Mouse (Mus musculus): Measurements from ENCODE around the gene Fam3b. TPM values are rescaled to one million over a fixed set of nuclear protein-coding genes. Genes with fewer than 3 reads are reported as not detected.

The Fam3b gene
- not detected for total RNA-seq (2021)

DNA sequence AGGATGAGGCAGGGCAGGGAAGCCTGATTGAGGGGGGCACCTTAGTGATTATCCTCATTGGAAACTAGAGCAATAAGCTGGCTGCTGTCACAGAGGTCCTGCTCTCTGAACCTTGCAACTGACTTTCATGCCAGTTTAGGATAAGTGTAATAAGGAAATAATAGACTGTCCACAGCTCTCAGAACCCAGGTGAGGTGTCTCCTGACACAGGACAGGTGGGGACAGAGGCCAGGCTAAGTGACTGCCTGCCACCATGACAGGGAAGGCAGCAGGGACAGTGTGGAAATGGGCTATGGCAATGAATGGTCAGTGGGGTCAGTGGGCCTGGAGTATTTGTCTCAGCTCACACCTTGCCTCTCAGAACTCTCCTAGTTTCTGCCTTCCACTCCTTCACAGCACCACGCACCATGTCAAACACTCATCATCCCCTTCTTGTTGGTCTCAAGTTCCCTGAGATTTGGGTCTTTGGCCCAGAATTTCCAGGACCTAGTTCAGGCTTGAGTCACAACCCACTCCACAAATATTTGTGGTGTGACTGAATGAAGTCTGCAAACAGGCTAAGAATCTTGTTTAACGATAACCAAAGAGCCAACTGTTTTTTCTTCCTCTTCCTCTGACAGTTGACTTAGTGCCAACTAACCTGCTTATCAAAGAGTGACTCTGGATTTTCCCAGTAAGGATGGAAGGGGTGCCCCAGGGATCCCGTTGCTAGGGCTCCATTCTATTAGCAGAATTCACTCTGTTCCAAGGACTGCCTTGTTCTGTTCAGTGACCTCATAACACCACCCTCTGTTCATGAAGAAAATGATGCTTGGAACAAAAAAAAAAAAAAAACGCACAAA, at the start of gene Fam3b:
Gene Fam3b (minus strand): TSS at position 718 of the 842 bp plus-strand sequence.
- intact Hi-C loops (cut with DNase I): no loop called here

GRCm38 (mm10) chr16:97544340-97544739, 29.7 kb upstream of the Fam3b start:
- intact Hi-C loops (cut with DNase I): no loop called here
- DNase-seq (ENCODE audit: low spot score in 2 of 2): no peak

More for the DNA sequence above, at the start of gene Fam3b:
- DNase-seq (ENCODE audit: low spot score in 2 of 2): no peak

GRCm38 (mm10) chr16:97536859-97537258, 22.2 kb upstream of the Fam3b start:
- intact Hi-C loops (cut with DNase I): no loop called here
- DNase-seq (ENCODE audit: low spot score in 2 of 2): no peak

- intact Hi-C loops (cut with DNase I): no loop called here
- DNase-seq (ENCODE audit: low spot score in 2 of 2): peak; percentile 40 to 68
Measured at GRCm38 (mm10) chr16:97535808-97536413, 21.3 kb upstream of the Fam3b start.

DNA sequence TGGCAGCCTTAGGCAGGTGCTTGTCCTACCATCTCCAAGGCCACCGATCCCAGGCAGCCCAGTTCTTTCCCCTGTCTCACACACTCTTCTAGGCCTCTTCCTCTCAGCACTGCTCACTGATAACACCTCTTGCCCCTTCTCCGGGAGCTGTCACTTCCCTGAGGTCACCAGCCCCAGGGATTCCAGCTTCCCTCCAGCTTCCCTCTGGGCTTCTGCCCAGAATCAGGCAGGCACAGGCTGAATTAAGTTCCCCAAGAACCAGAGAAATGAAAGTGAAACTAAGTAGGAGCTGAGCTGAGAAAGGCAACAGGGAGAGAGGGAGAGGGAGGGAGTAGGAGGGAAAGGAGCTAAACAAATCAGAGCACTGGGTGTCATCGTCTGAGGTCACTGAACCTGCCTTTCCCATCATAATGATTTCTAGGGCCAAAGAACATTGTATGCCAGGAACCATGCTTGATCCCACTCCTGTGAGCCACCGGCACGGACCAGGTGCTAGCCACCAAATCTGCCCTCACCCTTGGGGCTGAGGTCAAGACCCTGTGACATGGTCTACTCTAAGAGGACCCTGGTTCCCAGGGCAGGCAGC, 20.4 kb upstream of the Fam3b start:
- peak; percentile 16 to 59 for DNase-seq (ENCODE audit: low spot score in 2 of 2)
- intact Hi-C loops (cut with DNase I): no loop called here

DNA sequence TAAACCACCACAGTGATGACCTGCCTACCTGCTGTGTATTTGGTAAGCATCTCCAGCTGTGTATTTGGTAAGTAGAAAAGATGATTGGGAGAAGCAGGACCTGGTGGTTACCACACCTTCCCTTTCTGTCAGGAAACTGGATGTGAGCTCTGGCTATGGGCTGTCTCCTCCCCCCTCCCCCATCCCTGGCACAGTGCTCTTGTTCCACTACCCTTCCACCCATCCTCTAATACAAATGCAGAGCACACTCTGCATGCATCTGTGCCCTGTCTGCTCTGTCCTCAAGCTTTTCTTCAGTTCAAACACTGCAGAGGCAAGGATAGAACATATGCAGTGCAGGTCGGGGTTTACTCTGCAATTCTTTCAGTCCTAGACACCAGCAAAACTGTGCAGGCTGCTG, 19.8 kb upstream of the Fam3b start:
- no peak for DNase-seq (ENCODE audit: low spot score in 2 of 2)
- intact Hi-C loops (cut with DNase I): no loop called here

- no peak for DNase-seq (ENCODE audit: low spot score in 2 of 2)
- intact Hi-C loops (cut with DNase I): no loop called here
Measured at GRCm38 (mm10) chr16:97533751-97534150, 19.1 kb upstream of the Fam3b start.

DNA sequence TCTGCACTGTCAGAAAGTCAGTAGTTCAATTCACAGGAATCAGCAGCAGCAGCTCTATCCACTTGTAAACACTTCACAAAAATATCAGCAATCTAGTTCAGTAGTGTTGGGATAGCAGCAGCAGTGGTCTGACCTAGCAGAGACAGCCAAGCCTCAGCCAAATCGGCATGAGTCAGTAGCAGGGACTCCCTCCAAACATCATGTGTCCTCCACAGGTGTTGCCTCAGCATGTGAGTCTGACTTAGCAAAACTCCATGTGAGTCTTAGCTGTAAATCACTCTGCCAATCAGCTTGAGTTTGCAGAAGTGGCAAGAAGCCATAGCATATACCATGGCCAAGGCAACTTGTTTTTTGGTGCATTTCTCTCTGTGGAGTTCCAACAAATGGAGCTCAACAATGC, 18.5 kb upstream of the Fam3b start:
- intact Hi-C loops (cut with DNase I): no loop called here
- DNase-seq (ENCODE audit: low spot score in 2 of 2): no peak

GRCm38 (mm10) chr16:97529241-97529640, 14.6 kb upstream of the Fam3b start:
- no peak for DNase-seq (ENCODE audit: low spot score in 2 of 2)
- intact Hi-C loops (cut with DNase I): no loop called here

GRCm38 (mm10) chr16:97523024-97523423, 8.4 kb upstream of the Fam3b start:
- intact Hi-C loops (cut with DNase I): no loop called here
- peak; percentile 39 to 50 for DNase-seq (ENCODE audit: low spot score in 2 of 2)

GRCm38 (mm10) chr16:97521983-97522382, 7.4 kb upstream of the Fam3b start:
- intact Hi-C loops (cut with DNase I): no loop called here
- no peak for DNase-seq (ENCODE audit: low spot score in 2 of 2)

GRCm38 (mm10) chr16:97516341-97516740, 1.7 kb upstream of the Fam3b start:
- DNase-seq (ENCODE audit: low spot score in 2 of 2): no peak
- intact Hi-C loops (cut with DNase I): no loop called here

DNA sequence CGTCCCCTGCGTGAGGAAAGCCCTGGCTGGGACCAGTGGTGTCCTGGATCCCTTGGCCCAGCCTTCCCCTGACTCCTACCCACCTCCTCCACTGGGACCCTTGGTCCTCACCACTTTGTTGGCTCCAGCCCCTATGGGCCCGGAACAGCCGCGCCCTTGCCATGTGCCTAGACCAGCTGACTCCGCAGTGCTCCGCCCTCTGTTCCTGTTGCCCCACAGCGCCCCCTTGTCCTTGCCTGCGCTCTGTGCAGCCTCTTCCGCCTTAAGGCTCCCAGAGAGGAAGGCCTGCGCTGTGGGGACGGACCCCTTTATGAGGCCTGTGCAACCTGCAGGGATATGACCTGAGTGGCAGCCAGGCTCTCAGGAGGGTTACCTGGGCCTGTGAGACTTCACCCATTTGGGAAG, 2.3 kb downstream of the Fam3b start:
- no peak for DNase-seq (ENCODE audit: low spot score in 2 of 2)
- intact Hi-C loops (cut with DNase I): no loop called here

DNA sequence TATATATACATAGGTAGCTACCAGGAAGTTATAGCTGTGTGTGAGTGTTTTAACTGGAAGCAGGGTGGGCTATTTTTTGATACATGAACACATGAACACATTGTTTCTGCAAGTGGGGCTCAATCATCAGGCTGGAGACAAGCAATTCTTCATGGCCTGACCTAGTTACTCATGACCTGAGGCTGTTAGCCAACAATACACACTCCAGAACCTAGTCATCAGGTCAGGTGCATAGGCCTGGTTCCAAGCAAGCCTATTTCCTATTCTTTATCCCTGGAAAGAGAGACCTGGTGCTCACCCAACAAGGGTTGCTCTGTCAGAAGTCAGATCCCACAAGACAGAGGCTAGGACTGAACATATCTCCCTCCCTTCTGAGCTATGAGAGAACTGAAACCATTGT, 3.1 kb downstream of the Fam3b start:
- intact Hi-C loops (cut with DNase I): no loop called here
- no peak for DNase-seq (ENCODE audit: low spot score in 2 of 2)

DNA sequence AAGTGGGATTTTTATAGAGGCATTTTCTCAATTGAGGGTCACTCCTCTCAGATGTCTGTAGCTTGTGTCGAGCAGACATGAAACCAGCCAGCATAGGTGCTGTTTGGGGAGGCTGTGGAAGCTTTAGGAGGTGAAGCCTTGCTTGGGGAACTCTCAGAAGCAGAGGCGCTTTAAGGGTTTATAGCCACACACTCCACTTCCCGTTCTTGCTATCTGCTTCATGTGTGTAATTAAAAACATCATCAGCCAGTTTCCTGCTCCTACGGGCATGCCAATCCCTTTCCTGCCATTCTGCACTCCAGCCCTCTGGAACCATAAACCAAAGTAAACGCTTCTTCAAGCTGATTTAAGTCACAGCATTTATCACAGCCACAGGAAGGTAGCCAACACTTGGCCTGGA, 3.8 kb downstream of the Fam3b start:
- intact Hi-C loops (cut with DNase I): no loop called here
- DNase-seq (ENCODE audit: low spot score in 2 of 2): no peak

DNA sequence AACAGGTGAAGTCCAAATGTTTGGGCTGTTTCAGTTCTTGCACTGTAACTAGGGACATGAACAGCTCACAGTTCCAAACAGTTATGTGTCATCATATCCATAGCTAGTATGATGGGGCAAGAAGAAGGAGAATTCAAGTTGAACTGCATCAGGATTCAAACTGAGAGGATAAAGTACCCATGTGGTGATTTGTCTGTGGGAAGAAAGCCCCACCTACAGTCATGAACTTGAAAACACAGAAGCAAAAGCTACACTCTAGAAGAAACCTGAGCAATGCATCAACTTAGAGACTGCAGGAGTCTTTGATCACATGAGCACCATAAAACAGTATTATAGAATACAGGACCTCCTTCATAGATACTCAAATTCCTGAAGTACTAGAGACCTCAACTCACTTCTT, 6.8 kb downstream of the Fam3b start:
- DNase-seq (ENCODE audit: low spot score in 2 of 2): no peak
- intact Hi-C loops (cut with DNase I): loop anchor here (5.0 kb wide), 1 partner anchor 90 kb away; no protein-coding TSS in a partner anchor

- no peak for DNase-seq (ENCODE audit: low spot score in 2 of 2)
- intact Hi-C loops (cut with DNase I): loop anchor here (5.0 kb wide), 1 partner anchor 93 kb away; no protein-coding TSS in a partner anchor
Measured at GRCm38 (mm10) chr16:97504793-97505192, 9.8 kb downstream of the Fam3b start.

DNA sequence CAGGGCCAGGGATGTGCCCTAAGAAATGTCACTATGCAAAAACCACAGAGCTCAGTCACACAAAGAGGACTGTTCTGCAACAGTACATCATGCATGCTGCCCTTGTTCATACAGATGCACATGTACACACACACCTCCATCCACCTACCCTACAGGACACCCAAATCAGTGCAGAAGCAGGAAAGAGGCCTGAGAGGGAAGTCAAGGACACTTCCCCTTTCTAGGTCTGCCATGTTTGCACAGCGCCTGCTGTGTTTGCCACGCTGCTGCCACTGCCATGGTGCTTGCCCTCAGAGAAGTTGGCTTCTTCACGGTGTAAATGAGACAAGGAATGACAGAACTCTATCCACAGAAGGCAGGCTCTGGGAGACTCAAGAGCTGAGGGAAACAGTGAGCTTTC, 10.8 kb downstream of the Fam3b start:
- intact Hi-C loops (cut with DNase I): no loop called here
- DNase-seq (ENCODE audit: low spot score in 2 of 2): no peak

GRCm38 (mm10) chr16:97500901-97501300, 13.7 kb downstream of the Fam3b start:
- intact Hi-C loops (cut with DNase I): no loop called here

DNA sequence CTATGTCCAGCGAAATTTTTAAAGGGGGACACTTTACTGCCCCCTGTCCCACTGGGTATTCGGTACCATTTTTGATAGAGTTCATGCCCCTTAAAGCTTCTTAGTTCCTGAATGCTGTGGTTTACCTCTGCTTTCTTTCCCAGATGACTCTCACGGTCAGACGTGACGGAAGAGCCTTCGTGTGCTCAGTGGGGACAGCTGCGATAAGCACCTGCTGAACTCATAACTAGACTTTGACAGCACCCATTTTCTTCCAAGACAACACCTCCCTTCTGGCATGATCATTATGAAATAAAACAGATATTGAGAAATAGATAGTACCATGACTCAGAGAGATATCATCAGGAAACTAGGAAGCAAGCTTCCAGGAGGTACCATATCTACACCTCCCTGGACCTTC, 15.2 kb downstream of the Fam3b start:
- intact Hi-C loops (cut with DNase I): no loop called here
- DNase-seq (ENCODE audit: low spot score in 2 of 2): no peak

More at GRCm38 (mm10) chr16:97500901-97501300, 13.7 kb downstream of the Fam3b start:
- DNase-seq (ENCODE audit: low spot score in 2 of 2): no peak

GRCm38 (mm10) chr16:97498139-97498538, 16.5 kb downstream of the Fam3b start:
- DNase-seq (ENCODE audit: low spot score in 2 of 2): no peak
- intact Hi-C loops (cut with DNase I): no loop called here

Data from left cerebral cortex, postnatal 25 days (tissue).